Mouse (Mus musculus) thymus, postnatal 0 days (tissue): Measurements from ENCODE around the gene Dscaml1. TPM values are rescaled to one million over a fixed set of nuclear protein-coding genes. Genes with fewer than 3 reads are reported as not detected.

Experiments
- DNase-seq: peaks from one replicate; pipeline ENCODE4 v3.0.0-alpha.2; 2015; ENCODE audit warnings: low spot score
- polyA plus RNA-seq: library from polyadenylated mRNA; unstranded; fragments of >200 nt; fragmentation: Nextera tagmentation; extraction: Ambion mirVana; gene quantifications from 2 replicates; pipeline ENCODE4 v1.2.1, GENCODE M21; 2015

Gene Dscaml1
- polyA plus RNA-seq, 1 experiment from 2014 or later, result 1.8 TPM

DNA sequence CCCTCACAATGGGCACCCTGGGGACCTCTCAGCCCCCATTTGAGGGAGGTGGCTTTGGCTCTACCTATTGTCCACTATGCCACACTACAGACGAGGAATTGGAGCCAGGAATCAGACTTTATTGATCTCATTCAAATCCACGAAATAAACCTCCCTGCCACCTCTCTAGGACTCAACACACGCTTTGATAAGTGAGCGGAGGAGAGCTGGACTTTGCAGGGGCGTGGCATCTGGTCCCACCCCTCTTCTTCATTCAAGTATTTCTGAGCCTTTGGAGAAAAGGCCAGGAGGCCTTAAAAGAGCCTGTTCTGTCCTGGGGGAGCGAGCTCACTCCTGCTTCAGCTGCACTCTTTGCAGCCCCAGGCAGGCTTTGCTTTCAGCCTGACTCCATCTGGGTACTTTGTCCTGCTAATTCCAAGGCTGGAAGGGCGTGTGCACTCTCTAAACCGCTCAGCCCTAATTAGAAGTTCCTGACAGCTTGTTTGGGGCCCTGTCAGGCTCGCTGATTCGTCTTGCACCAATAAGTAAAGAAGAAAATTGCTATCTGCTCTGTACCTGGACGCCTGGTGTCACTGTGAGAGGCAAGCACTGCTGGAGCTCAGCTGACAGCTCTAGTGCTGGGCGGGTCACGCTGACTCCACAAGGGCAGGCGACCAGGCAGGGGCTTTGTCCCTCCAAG lies 75.7 kb downstream of the Dscaml1 start:
- DNase-seq, result no peak

DNA sequence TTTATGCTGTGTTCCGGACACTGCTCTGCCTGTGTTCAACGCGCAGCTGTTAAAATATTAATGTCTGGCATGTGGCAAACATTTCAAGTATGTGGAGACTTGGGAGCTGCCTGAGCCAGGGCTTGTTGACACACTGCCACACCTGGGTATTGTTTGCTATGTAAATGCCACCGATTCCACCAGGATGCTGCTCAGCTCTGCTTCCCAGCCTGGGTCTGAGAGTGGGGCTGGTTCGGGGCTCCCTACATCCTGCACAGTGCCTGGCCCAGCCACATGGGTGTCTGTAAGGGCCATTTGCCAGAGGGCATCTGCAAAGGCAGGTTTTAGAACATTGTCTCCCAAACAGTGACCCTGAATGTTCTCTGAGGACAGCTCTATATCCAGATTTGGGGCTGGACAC lies 78.5 kb downstream of the Dscaml1 start:
- DNase-seq, result no peak

DNA sequence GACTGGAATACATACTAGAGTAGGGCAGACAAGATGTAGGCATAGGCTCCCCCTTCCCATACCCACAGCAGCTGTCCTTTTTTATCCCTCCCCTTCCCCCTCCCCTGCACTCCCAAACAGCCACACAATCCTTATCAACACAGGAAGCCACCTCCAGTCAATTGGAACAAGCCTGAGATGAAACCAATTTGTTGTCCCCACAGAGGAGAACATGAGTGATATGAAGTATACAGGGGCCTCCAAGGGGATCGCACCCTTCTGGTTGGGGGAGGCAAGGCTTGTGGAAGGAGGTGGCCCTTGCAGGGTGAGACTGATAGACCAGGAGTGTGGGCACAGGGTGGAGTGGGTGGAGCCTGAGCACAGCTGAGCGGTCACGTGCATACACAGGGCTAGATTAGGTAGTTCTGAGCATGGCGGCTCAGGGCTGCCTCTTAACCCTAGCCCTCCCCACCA lies 79.1 kb downstream of the Dscaml1 start:
- no peak for DNase-seq

DNA sequence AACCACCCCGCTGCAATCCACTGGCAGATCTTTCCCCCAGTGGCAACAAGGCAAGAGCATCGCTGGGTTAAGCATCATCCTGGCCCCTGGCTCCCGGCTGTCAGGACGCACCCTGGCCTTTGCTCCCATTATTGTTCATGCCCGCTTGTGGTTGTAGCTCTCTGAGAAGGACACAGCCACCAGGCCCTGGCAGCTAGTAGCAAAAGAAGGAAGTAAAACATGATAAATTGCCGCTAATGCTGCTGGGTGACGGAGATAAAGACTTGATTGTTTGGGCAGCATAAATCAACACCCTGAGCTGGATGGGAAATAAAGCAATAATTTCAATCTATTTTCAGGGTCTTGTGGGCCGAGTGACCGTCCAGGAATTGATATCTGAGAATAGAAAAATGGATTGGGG lies 81.1 kb downstream of the Dscaml1 start:
- DNase-seq, result no peak

DNA sequence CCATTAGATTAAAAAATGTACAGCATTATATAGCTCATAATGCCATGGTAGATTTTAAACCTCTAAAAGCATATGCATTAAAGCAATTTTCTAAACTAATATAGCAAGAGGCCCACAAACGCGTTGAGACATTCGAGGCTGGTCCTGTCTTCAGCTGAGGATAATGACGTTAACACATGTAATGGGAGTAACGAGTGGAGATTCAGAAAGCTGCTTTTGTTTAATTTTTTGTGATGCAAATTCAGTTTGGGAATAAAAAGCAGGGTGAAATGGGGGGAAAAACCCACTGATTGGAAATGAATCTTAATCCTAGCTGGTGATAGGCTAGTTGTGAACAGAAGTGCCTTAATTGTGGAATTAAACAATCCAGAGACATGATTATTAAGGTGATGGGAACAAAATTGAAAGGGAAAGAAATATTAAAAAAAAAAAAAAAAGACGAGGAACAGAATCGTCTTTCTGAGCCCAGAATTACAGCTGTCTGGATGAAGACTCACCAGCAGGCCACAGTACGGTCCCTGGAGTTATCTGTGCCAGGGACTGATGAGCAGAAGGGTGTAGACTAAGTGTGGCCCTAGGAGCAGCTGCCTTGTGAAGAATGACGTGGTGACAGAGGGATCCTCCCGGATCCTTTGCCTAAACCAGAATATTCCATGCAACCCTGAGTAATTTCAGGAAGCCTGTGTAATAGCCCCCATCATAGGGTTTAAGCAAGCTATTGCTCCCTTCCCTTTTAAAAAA lies 84.5 kb downstream of the Dscaml1 start:
- no peak for DNase-seq

DNA sequence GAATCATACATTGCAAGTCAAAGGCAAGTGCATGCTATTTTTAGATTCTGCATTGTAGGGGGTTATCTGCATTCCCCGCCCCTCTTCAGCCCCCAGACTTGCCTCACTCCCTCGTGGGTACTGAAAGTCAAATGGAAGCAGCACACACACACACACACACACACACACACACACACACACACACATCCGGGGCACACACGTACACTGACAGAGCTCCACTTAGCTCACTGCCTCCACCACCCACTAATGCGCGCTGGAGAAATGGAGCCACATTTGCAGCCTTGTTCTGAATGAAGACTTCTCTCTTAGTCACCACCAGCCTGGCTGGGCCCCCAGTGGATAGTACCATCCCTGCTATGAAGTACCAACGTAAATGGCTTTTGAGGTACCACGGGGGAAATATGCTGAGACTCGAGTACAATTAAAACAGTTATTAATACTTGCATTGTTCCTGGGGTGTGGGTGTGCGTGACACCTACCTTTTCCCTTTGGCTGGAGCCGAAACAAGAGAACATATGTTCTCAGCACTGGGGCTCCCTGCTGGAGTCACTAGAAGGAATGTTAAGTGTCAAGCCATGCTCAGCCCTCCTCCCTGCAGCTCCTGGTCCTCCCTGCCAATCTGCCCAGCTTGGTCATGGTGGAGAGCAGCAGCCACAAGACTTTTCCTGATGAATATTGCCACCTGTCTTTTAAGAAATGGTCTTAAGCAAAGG lies 91.7 kb downstream of the Dscaml1 start:
- no peak for DNase-seq

DNA sequence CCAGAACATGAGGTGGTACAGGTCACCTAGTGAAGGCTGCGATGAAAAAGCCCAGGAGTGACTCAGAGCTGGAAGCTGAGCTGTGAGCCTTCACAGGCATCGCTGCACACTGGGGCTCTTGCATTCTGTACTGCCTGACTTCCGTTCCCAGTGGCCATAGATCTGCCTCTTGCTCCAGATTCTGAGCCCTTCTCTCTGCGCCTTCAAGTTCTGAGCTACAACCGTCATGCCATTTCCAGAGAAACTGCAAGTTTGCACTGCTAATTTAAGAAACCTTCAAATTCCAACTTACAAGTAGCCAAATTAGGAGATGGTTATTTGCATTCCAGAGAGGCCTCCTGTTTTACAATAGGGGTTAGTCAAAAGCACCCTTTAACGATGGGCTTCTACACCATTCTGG lies 93.4 kb downstream of the Dscaml1 start:
- DNase-seq, result no peak

DNA sequence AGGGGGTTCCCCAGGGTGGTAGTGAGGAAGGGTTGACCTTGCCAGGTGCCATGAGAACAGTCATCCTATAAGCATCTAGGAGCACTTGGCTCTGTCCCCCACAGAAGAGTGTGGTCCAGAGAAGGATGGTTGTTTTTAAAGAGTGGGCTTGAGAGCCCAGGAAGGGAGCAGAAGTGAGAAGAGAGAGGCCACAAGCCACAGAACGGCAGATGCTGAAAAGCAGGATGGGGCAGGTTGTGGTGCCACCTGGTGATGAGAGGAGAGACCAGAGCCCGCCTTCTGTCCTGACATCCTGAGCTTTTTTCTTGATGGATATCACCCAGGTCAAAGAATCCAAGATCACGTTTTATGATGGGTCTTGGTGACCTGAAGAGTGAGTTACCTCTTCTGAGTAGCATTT lies 96.4 kb downstream of the Dscaml1 start:
- DNase-seq, result no peak

DNA sequence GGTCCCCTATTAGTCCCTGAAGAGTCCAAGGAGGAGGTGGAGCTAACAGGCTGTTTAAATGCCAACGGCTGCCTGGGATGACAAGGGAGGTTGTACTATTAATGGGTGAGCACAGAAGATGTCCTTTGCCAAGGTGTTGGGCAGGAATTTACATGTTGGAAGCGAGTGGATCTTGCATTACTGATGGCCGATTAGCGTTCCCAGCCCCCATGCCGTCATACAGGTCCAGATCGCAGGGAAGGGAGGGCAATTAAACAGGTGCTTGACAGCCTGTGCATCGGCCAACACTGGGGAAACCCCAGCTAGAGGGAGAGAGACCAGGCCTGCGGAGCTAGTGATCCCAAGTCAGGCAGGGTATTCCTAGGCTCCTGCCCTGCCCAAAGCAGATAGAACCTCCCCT lies 98.1 kb downstream of the Dscaml1 start:
- no peak for DNase-seq

DNA sequence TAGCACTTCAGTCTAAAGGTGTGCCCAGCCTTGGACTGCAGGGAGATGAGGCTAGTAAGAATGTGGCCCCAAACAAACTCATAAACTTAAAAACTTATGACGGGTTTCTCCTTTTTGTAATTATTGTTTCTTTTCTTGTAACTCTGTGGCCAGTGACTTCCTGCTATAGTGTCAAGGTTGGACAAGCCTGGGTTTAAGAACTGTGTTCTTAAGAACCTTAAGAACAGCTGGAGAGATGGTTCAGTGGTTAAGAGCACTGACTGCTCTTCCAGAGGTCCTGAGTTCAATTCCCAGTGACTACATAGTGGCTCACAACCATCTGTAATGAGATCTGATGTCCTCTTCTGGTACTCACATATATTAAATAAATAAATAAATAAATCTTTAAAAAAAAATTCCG lies 106.8 kb downstream of the Dscaml1 start:
- DNase-seq, result no peak

DNA sequence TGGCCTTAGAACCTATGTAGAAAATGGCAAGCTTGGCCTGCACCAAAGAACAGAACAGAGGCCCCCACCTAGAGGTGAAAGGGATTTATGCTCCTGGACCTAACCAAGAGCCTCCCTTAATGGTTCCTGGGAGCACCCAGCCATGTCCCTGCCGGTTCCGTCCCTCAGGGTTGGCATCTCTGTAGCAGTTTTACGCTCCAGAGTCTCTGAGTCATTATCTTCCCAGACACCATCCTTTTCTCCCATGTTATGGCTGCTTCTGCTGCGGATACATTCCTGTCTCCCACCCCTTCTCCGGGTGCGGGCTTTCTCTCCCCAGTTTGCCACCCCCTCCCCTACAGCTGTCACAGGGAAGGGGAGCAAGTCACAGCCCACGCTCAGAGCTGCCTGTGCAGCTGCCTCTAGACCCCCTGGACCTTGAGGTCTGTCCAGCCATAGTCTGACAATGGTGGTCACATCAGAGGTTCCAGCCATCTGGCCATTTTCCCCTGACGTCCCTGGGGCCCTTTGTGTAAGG lies 108.1 kb downstream of the Dscaml1 start:
- no peak for DNase-seq

DNA sequence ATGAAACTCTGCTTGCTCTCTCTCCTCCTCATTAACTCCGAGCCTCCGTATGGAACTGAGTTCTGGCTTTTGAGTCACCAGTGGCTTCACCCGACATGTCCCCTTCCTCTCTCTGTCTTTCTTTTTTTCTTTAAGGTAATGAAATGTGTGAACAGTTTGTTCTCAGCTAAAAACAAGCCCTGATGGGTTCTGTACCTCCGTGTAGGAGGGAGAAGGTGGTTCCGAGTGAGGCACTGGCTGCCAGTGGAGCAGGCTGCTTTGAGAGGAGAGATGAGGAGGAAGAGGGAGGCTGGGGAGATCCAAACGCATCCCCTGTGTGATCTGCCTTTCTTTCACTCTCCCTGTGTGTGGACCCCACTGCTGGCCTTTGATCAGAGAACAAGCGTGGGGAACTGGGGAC lies 111.2 kb downstream of the Dscaml1 start:
- DNase-seq, result no peak

DNA sequence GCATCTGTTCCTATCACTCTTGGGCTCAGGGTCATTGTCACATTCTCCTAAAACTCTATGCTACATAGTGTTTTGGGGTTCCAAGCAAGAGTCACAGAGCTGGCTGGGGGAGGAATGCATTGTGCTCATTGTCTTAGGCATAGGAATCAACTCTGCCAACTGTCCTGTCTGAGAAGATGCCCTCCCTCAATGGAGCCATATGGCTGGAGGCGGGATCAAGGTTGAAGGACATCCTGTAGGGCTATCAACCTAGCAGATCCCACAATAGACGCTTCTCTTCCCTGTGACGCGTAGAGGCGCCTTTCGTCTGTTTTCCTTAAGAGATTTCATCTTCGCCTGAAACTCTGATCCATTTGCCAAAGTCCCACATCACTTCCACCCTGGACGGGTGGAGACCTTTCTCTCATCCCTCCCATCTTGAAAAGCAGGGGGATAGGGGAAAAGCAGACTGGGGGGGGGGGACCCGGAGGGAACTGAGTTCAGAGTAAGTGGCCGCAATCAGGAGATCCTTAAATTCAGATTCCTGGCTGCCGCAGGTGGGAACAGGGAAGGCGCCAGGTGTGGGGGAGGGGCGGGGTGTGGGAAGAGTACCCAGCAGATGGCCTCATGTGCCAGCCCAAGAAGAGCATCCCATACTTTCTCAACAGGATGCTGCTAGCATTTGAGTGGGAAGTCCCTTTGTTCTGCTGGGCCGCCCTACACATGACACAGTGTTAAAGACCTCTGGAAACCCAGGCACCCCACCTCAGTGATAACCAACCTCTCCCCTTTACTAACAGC lies 113.0 kb downstream of the Dscaml1 start:
- DNase-seq, result no peak

DNA sequence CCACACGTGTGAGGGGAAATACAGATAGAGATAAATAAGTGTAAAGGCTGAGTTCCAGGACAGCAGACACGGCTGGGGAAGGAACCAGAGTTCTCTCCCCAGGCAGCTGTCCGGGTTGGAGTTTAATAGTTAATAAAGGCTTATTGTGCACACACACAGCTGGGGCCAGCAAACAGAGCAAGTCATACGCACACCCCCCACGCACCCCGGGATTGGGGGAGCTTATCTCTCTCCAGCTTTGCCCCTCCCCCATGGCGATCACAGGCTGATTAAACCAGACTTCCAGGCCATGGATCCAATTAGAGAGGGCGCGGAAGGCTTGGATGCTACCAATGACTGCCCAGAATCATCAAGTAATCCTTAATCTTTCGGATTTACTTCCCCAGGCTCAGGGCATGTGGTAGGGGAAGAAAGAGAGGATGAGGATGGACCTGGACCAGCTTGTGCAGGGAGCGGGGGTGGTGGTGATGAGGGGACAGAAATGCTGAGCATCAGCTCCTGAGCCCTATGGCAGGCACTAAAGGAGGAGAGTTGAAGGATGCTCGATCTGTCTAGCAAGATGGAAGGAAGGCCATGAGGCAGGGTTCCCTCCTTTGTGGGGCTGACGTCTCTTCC lies 119.7 kb downstream of the Dscaml1 start:
- no peak for DNase-seq

DNA sequence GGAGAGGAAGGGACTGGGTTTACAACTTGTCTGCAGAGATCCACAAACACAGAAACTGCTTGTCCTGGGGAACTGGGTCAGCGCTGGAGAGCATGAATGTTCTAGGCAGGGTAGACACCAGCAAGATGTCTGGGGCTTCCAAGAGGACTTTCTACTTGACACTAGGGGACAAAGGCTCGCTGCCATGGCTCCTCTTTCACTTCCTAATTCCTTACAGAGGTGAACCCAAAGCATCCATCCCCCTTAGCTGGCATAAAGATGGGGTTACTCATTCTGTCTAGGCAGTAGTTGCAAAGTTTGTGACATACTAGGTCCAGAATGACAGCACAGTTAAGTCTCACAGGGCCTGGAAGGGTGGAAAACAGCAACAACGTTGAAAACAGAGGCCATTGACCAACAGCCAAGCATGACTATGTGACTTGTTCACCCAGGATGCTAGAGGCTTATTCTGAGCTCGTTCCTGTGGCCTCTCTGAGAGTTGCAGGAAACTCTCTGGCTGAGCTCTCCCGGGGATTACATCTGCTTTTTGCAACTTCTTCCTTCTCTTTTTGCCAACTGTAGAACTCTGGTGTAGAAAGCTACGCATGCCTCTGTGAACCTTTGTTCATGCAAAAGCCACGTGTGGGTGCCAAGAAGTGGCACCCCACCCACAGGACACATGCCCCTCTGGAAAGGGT lies 120.6 kb downstream of the Dscaml1 start:
- DNase-seq, result no peak

DNA sequence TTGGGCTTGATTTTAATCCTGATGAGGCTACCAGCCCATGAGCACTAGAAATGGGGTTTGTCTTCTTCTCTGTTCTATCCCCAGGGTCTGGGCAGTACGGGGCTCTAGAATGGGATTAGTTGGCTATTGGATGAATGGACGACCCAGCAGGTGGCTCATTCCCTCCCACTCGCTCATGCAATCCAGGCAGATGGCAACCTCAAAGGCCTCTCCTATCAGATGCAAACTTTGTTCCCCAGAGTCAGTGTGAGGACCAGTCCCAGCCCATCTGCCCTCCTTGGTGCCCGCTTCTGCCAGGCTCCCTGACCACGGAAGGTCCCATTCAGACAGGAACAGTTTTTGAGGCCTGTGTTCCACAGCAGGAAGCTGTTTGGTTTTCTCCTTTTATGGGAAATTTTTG lies 123.4 kb downstream of the Dscaml1 start:
- DNase-seq, result no peak

DNA sequence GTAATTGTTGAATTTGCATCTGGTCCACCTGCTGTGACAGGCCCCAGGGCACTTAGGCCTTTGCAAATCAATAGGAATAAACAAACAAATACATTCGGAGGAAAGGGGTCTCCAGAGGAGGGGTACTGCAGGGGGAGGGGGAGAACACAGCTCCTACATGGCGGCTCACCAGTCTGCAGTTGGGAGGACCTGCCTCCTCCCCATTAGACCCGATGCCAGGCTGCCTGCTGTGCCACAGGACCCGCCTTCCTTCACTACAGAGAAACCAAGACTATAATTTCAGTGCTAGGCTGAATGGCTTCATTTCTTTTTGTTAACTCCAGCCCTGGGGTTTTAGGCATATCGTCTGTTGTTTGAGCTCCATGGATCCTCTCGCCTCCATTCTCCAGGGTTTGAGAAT lies 123.8 kb downstream of the Dscaml1 start:
- DNase-seq, result no peak

DNA sequence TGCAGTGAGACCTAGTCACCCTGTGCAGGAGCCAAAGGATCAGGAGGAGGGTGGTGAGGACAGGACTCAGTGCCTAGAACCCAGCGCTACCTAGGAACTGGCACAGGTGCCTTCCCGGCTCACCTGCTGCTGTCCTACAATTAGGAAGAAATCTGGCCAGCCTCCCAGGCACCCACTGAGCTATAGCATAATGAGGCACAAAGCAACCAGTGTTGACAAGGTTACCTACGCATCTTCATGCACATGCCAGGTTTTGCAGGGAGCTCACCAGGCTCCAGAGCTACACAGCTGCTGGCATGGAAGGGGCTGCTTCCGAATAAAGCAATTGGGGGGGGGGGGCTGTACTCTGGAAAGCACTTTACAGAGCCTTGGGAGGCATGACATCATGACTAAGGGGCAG lies 124.2 kb downstream of the Dscaml1 start:
- DNase-seq, result no peak

DNA sequence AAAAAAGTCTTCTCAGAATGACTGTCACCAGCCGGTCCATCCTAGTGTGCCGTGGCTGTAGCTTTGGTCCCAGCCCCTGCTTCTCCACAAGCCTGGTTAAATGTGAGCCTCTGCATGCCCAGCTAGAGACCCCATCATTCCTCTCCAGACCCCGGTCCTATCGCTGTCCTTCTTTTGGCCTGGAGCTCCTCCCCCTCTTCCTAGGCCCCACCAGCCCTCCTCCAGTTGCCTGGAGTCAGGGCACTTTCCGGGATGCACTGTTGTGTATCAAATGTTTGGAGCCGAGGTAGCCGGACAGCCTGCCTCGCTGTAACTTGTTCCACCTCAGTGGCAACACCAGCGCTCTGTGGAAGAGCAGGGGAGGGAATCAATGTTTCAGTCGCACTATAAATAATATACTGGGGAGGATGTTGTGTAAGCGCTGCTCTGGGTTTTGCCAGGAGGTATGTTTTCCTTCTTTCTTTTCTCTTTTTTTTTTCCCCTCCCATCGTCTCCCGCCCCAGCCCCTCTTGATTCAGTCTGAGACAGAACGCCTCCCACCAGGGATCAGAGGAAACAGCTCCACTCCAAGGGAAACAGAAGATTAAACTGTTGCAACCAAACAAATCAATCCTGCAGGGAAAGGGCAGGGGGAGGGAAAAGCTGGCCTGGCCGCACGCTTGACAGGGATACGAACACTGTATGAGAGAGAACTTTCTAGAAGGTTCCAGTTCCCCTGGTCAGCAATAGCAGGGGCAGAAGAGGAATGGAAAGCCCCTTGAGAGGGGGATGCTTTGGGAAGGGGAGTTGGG lies 128.8 kb downstream of the Dscaml1 start:
- no peak for DNase-seq

DNA sequence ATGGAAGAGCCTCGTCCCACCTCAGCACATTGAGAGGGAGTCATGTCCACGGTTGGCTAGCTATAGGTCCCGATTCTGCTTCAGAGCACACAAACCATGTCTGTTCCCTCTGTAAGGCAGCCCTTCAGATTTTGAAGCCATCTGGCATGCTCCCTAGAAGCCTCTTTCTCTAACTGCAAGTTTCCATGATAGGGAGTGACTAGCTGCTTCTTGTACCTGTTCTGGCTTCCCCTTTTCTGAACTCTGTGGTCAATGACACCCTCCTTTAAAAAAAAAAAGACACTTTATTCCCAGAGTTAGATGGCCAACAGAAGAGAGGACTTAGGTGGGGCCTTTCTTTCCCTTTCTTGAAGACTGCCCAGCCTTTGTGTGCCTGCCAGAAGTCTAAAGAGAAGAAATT lies 130.5 kb downstream of the Dscaml1 start:
- DNase-seq, result no peak
